In the genomic region with DNA sequence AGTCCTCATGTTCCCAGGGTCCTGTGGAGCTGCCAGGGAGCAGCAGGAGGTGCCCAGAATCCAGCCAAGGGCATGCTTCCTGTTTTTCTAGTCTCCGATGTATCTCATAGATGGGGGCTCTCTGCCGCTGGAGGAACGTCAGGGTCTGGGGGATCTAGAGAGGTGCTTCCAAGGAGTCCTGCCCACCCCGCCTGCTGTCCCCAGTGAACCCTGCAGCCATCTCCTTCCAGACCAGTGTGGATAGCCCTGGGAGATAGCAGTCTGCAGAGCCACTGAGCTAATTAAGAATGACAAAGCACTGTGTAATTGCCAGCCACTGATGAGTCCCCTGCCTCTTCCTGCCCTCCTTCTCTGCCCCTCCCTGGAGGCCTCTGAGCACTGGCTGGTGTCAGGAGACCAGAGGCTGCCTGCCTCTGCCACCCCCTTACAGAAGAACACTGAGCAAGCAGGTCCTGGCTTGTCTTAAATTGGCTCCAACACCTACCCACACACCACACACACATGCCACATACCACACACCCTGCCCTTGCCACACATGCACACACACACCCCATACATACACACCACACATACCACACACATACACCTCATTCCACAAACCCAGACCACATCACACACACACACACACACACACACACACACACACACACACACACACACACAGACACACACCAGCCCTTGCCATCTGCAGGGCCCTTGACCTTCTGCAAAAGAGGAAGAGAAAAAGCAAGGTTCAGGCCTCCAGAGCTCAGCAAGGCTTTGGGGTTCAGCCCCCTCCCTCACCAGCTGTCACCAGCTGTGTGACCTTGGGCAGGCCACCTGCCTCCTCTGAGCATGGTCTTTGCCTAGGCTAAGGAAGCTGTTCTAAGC, we compare ENCODE assay signal across 9 mouse cellular contexts. TPM values are rescaled to one million over a fixed set of nuclear protein-coding genes. Genes with fewer than 3 reads are reported as not detected.
A peak's percentile ranks its signal among the peaks of the same experiment; 100 is the strongest.
DNase-seq lines count a peak whose midpoint lies in the region; ATAC-seq lines count a peak whose summit lies in the region.
"Had no signal": no experiment of that assay in that cellular context is flagged by ENCODE, and none has a peak within 500 bp of the region (broad histone marks: within the 10 kb centered on the region; RNA-seq: fewer than 3 reads in every experiment).

No protein-coding gene starts in this region.

- peak; percentile 79 for ATAC-seq in liver, embryonic 12.5 days

- peak overlapping the region; percentile 72 for H3K27ac ChIP-seq in liver, embryonic 12.5 days

- intact Hi-C loops in left cerebral cortex, postnatal 4 days (cut with DNase I) = no loop called here
- intact Hi-C loops in left cerebral cortex, postnatal 14 days (cut with DNase I) = no loop called here

- H3K4me2 ChIP-seq in liver, embryonic 12.5 days = peak overlapping the region; percentile 19; the same call in 1 of the 2 replicates

- H3K9me3 ChIP-seq in liver, embryonic 12.5 days (replicated peaks) = no peaks in the 10 kb centered on the region

- H3K4me1 ChIP-seq in liver, embryonic 12.5 days = peaks cover 66% of the 10 kb centered on the region

- H3K9ac ChIP-seq in liver, embryonic 12.5 days = peak overlapping the region; percentile 53

- DNase-seq in left cerebral cortex, postnatal 4 days = peak; percentile 18
- no peak for DNase-seq in left cerebral cortex, postnatal 14 days (ENCODE audit: low spot score in 2 of 2)
- peak; percentile 52 for DNase-seq in cerebellum, adult 9-10 months
- DNase-seq in thymus, postnatal 0 days (ENCODE audit: low spot score) = peak; percentile 69
- no peak for DNase-seq in yolk sac, embryonic 10.5 days (ENCODE audit: low spot score)
- DNase-seq in kidney, adult 11 months = no peak
- no peak for DNase-seq in lung, postnatal 25 days (ENCODE audit: low spot score)
- DNase-seq: adrenal gland, adult 8-10 months had no signal

- no peaks in the 10 kb centered on the region for H3K36me3 ChIP-seq in liver, embryonic 12.5 days

- WGBS in liver, embryonic 12.5 days (ENCODE audit: insufficient replicate concordance) = 28% methylated on average over 4 of the region's 4 CpGs

- no peak overlapping the region for H3K4me3 ChIP-seq in liver, embryonic 12.5 days

- 0 out of 2 replicates have a peak, but pooled peaks cover 3% of the 10 kb centered on the region for H3K27me3 ChIP-seq in liver, embryonic 12.5 days (replicated peaks)

RNA-seq across cellular contexts. Expression of gene Ldlrap1, which starts 5.2 kb away (rescaled TPM):
- total RNA-seq in left cerebral cortex, postnatal 4 days (2021) = 1 to 10 TPM; 1.9 to 4.1 TPM
- total RNA-seq in left cerebral cortex, postnatal 14 days (2021) = 1 to 10 TPM; 3.5 to 4.7 TPM
- polyA plus RNA-seq in liver, embryonic 12.5 days (2016; fragmentation: Nextera tagmentation; extraction: Ambion mirVana) = 26.4 and 28.2 TPM in 2 replicates
- polyA plus RNA-seq in thymus, postnatal 0 days (2015; fragmentation: Nextera tagmentation; extraction: Ambion mirVana) = 16.1 and 16.6 TPM in 2 replicates

Comparison
In these comparisons a context has a peak if more than half of its experiments do, and no peak if none do; other contexts are left out.
1. DNase-seq: peak in left cerebral cortex, postnatal 4 days (single experiment), cerebellum, adult 9-10 months (single experiment) and thymus, postnatal 0 days (single experiment); none in left cerebral cortex, postnatal 14 days (0 of 2), yolk sac, embryonic 10.5 days (single experiment), kidney, adult 11 months (single experiment) and lung, postnatal 25 days (single experiment).